Mouse (Mus musculus): ENCODE measurements at regions not wholly inside any gene's neighbourhood (a gene's known extent, or its start where the extent isn't known, plus 50 kb on each side); places are given as distances from the start of the nearest gene placed in this dataset.

- H3K79me3 ChIP-seq (ENCODE audit: low read depth) = no peaks in the 10 kb centered on the region
- no peaks in the 10 kb centered on the region for H3K79me2 ChIP-seq (ENCODE audit: control insufficient read depth, insufficient read depth)
- TF ChIP-seq MYOD1 (IDR thresholded peaks at IDR 0.05; ENCODE audit: control insufficient read depth, insufficient read length, low read depth) (no peak), CTCF (IDR thresholded peaks at IDR 0.05; ENCODE audit: control insufficient read depth, insufficient read depth, insufficient read length) (no peak), MAX (IDR thresholded peaks at IDR 0.05) (no peak), USF1 (IDR thresholded peaks at IDR 0.05; ENCODE audit: low read depth) (no peak), CEBPB (IDR thresholded peaks at IDR 0.05; ENCODE audit: low read depth) (no peak), MYOG (IDR thresholded peaks at IDR 0.05; ENCODE audit: control insufficient read depth, extremely low read depth, insufficient read length) (no peak), FOSL1 (IDR thresholded peaks at IDR 0.05; ENCODE audit: insufficient read depth, low read length, poor library complexity, severe bottlenecking) (no peak)
- H3K4me3 ChIP-seq (ENCODE audit: insufficient read depth, poor library complexity, severe bottlenecking) = no peak overlapping the region
- H3K27me3 ChIP-seq (ENCODE audit: control insufficient read depth, insufficient read depth, insufficient read length) = no peaks in the 10 kb centered on the region
- no peaks in the 10 kb centered on the region for H3K36me3 ChIP-seq (ENCODE audit: control insufficient read depth, insufficient read depth)
- no peak overlapping the region for H3ac ChIP-seq (ENCODE audit: control insufficient read depth, insufficient read length, low read depth)
These were observed 87.7 kb upstream of the Hmga2 start for GRCm38 (mm10) chr10:120563926-120564325.

GRCm38 (mm10) chr10:120561821-120562220, 85.6 kb upstream of the Hmga2 start:
- Histone ChIP-seq H3ac (ENCODE audit: control insufficient read depth, insufficient read length, low read depth) (no peak overlapping the region), H3K79me2 (ENCODE audit: control insufficient read depth, insufficient read depth) (no peaks in the 10 kb centered on the region), H3K4me3 (ENCODE audit: insufficient read depth, poor library complexity, severe bottlenecking) (no peak overlapping the region), H3K27me3 (ENCODE audit: control insufficient read depth, insufficient read depth, insufficient read length) (no peaks in the 10 kb centered on the region), H3K79me3 (ENCODE audit: low read depth) (no peaks in the 10 kb centered on the region), H3K36me3 (ENCODE audit: control insufficient read depth, insufficient read depth) (no peaks in the 10 kb centered on the region)
- no peak for TF ChIP-seq FOSL1 (IDR thresholded peaks at IDR 0.05; ENCODE audit: insufficient read depth, low read length, poor library complexity, severe bottlenecking)
- TF ChIP-seq MYOG (IDR thresholded peaks at IDR 0.05; ENCODE audit: control insufficient read depth, extremely low read depth, insufficient read length) = no peak
- no peak for TF ChIP-seq USF1 (IDR thresholded peaks at IDR 0.05; ENCODE audit: low read depth)
- no peak for TF ChIP-seq CEBPB (IDR thresholded peaks at IDR 0.05; ENCODE audit: low read depth)
- no peak for TF ChIP-seq CTCF (IDR thresholded peaks at IDR 0.05; ENCODE audit: control insufficient read depth, insufficient read depth, insufficient read length)

GRCm38 (mm10) chr10:120557850-120558447, 81.7 kb upstream of the Hmga2 start:
- H3K27me3 ChIP-seq (ENCODE audit: control insufficient read depth, insufficient read depth, insufficient read length) = no peaks in the 10 kb centered on the region
- H3K4me3 ChIP-seq (ENCODE audit: insufficient read depth, poor library complexity, severe bottlenecking) = no peak overlapping the region
- H3K79me3 ChIP-seq (ENCODE audit: low read depth) = no peaks in the 10 kb centered on the region
- no peak overlapping the region for H3ac ChIP-seq (ENCODE audit: control insufficient read depth, insufficient read length, low read depth)
- TF ChIP-seq CTCF (IDR thresholded peaks at IDR 0.05; ENCODE audit: control insufficient read depth, insufficient read depth, insufficient read length) (no peak), MAX (IDR thresholded peaks at IDR 0.05) (no peak), MYOD1 (IDR thresholded peaks at IDR 0.05; ENCODE audit: control insufficient read depth, insufficient read length, low read depth) (no peak), MYOG (IDR thresholded peaks at IDR 0.05; ENCODE audit: control insufficient read depth, extremely low read depth, insufficient read length) (no peak), FOSL1 (IDR thresholded peaks at IDR 0.05; ENCODE audit: insufficient read depth, low read length, poor library complexity, severe bottlenecking) (no peak)
- no peaks in the 10 kb centered on the region for H3K36me3 ChIP-seq (ENCODE audit: control insufficient read depth, insufficient read depth)
- no peaks in the 10 kb centered on the region for H3K79me2 ChIP-seq (ENCODE audit: control insufficient read depth, insufficient read depth)

GRCm38 (mm10) chr10:120556116-120556515, 79.8 kb upstream of the Hmga2 start:
- Histone ChIP-seq H3K36me3 (ENCODE audit: control insufficient read depth, insufficient read depth) (no peaks in the 10 kb centered on the region), H3K79me3 (ENCODE audit: low read depth) (no peaks in the 10 kb centered on the region), H3K4me3 (ENCODE audit: insufficient read depth, poor library complexity, severe bottlenecking) (no peak overlapping the region), H3ac (ENCODE audit: control insufficient read depth, insufficient read length, low read depth) (no peak overlapping the region), H3K27me3 (ENCODE audit: control insufficient read depth, insufficient read depth, insufficient read length) (no peaks in the 10 kb centered on the region), H3K79me2 (ENCODE audit: control insufficient read depth, insufficient read depth) (no peaks in the 10 kb centered on the region)
- TF ChIP-seq MYOG (IDR thresholded peaks at IDR 0.05; ENCODE audit: control insufficient read depth, extremely low read depth, insufficient read length) = no peak
- no peak for TF ChIP-seq MAX (IDR thresholded peaks at IDR 0.05)
- TF ChIP-seq USF1 (IDR thresholded peaks at IDR 0.05; ENCODE audit: low read depth) = no peak
- TF ChIP-seq FOSL1 (IDR thresholded peaks at IDR 0.05; ENCODE audit: insufficient read depth, low read length, poor library complexity, severe bottlenecking) = no peak
- no peak for TF ChIP-seq CEBPB (IDR thresholded peaks at IDR 0.05; ENCODE audit: low read depth)
- no peak for TF ChIP-seq CTCF (IDR thresholded peaks at IDR 0.05; ENCODE audit: control insufficient read depth, insufficient read depth, insufficient read length)
- no peak for TF ChIP-seq MYOD1 (IDR thresholded peaks at IDR 0.05; ENCODE audit: control insufficient read depth, insufficient read length, low read depth)

GRCm38 (mm10) chr10:120553097-120553453, 76.8 kb upstream of the Hmga2 start:
- H3K27me3 ChIP-seq (ENCODE audit: control insufficient read depth, insufficient read depth, insufficient read length) = no peaks in the 10 kb centered on the region
- H3K79me2 ChIP-seq (ENCODE audit: control insufficient read depth, insufficient read depth) = no peaks in the 10 kb centered on the region
- TF ChIP-seq MAX (IDR thresholded peaks at IDR 0.05) (no peak), CTCF (IDR thresholded peaks at IDR 0.05; ENCODE audit: control insufficient read depth, insufficient read depth, insufficient read length) (no peak), MYOD1 (IDR thresholded peaks at IDR 0.05; ENCODE audit: control insufficient read depth, insufficient read length, low read depth) (no peak), FOSL1 (IDR thresholded peaks at IDR 0.05; ENCODE audit: insufficient read depth, low read length, poor library complexity, severe bottlenecking) (no peak), MYOG (IDR thresholded peaks at IDR 0.05; ENCODE audit: control insufficient read depth, extremely low read depth, insufficient read length) (no peak), USF1 (IDR thresholded peaks at IDR 0.05; ENCODE audit: low read depth) (no peak), CEBPB (IDR thresholded peaks at IDR 0.05; ENCODE audit: low read depth) (no peak)
- no peaks in the 10 kb centered on the region for H3K79me3 ChIP-seq (ENCODE audit: low read depth)
- H3K36me3 ChIP-seq (ENCODE audit: control insufficient read depth, insufficient read depth) = no peaks in the 10 kb centered on the region
- no peak overlapping the region for H3K4me3 ChIP-seq (ENCODE audit: insufficient read depth, poor library complexity, severe bottlenecking)
- no peak overlapping the region for H3ac ChIP-seq (ENCODE audit: control insufficient read depth, insufficient read length, low read depth)
